Mouse (Mus musculus): Measurements from ENCODE around the gene Gm6880.
"Not testable (repeated sequence)": the region's sequence is repeated elsewhere in the genome, so short reads cannot be mapped to it uniquely, and the experiment has no call there.

The Gm6880 gene

GRCm38 (mm10) chrX:74481349-74481885 lies at the start of gene Gm6880:
Gene Gm6880 (minus strand): TSS chrX:74481399.
- not testable (repeated sequence) for DNase-seq (ENCODE audit: low spot score in 2 of 2)

- not testable (repeated sequence) for DNase-seq (ENCODE audit: low spot score in 2 of 2)
Measured at GRCm38 (mm10) chrX:74517461-74517860, 36.3 kb upstream of the Gm6880 start.

GRCm38 (mm10) chrX:74497131-74497530 lies 15.9 kb upstream of the Gm6880 start:
- DNase-seq (ENCODE audit: low spot score in 2 of 2) = no peak

- no peak for DNase-seq (ENCODE audit: low spot score in 2 of 2)
Measured at GRCm38 (mm10) chrX:74452773-74453172, 28.4 kb downstream of the Gm6880 start.

GRCm38 (mm10) chrX:74451157-74451912 lies 29.9 kb downstream of the Gm6880 start:
- DNase-seq (ENCODE audit: low spot score in 2 of 2) = no peak
